Mouse (Mus musculus) hindbrain, postnatal 0 days (tissue): ENCODE data around the gene Ccl5. TPM values are rescaled to one million over a fixed set of nuclear protein-coding genes. Genes with fewer than 3 reads are reported as not detected.

Experiments used
- ATAC-seq: fragments of 200-750 bp; cut with Nextera tagmentation; 2 replicates; pipeline ENCODE4 v1.8.0; 2017; ENCODE audit warnings: mild to moderate bottlenecking, moderate TSS enrichment, moderate library complexity
- DNase-seq: peaks from one replicate; pipeline ENCODE4 v3.0.0-alpha.2; 2015; ENCODE audit warnings: low spot score
- H3K27ac ChIP-seq: fragments of 300-500 bp; sonication (generic); 2 replicates; pipeline ENCODE4 v1.5.1; 2014; ENCODE audit warnings: mild to moderate bottlenecking
- H3K27me3 ChIP-seq: fragments of 300-500 bp; sonication (generic); 2 replicates; pipeline ENCODE4 v1.6.1; 2014; ENCODE audit warnings: low read length, mixed read lengths; ENCODE audit not compliant: insufficient read depth
- H3K36me3 ChIP-seq: fragments of 300-500 bp; sonication (generic); 2 replicates; pipeline ENCODE4 v1.6.1; 2014; ENCODE audit warnings: low read length, mixed read lengths; ENCODE audit not compliant: insufficient read depth
- H3K4me1 ChIP-seq: fragments of 300-500 bp; sonication (generic); 2 replicates; pipeline ENCODE4 v1.6.1; 2014; ENCODE audit warnings: antibody characterized with exemption, low read length, mixed read lengths; ENCODE audit not compliant: insufficient read depth
- H3K4me2 ChIP-seq: fragments of 300-500 bp; sonication (generic); 2 replicates; pipeline ENCODE4 v1.6.1; 2014; ENCODE audit warnings: low read depth, mild to moderate bottlenecking, low read length, moderate library complexity, mixed read lengths
- H3K4me3 ChIP-seq: fragments of 300-500 bp; sonication (generic); 2 replicates; pipeline ENCODE4 v1.5.1; 2014; ENCODE audit warnings: low read length
- H3K9ac ChIP-seq: fragments of 300-500 bp; sonication (generic); replicated peaks from 2 replicates; pipeline ENCODE4 v1.6.1; 2014; ENCODE audit warnings: mild to moderate bottlenecking, low read length, moderate library complexity, mixed read lengths
- H3K9me3 ChIP-seq: fragments of 300-500 bp; sonication (generic); 2 replicates; pipeline ENCODE4 v1.6.1; 2016; ENCODE audit warnings: low read length, mixed read lengths
- CTCF ChIP-seq: IDR thresholded peaks from 2 replicates; pipeline ENCODE4 v1.5.1; 2016; ENCODE audit warnings: antibody characterized with exemption, control low read depth, low read depth
- WGBS: fragments of 180-500 bp; shearing (Covaris S2); extraction: QIAGEN DNeasy Blood & Tissue Kit; methylation state at CpG from one replicate; pipeline ENCODE4 v1.1.7; 2014; 5-methylcytosine and 5-hydroxymethylcytosine counted together
- polyA plus RNA-seq: library from polyadenylated mRNA; unstranded; fragments of >200 nt; fragmentation: Nextera tagmentation; extraction: Ambion mirVana; gene quantifications from 2 replicates; pipeline ENCODE4 v1.2.1, GENCODE M21; 2015
- total RNA-seq: library from RNA; depleted of rRNA; stranded (reverse); fragments of >200 nt; gene quantifications from 2 replicates; pipeline ENCODE4 v1.2.3, GENCODE M21; 2014

The Ccl5 gene
- total and polyA plus RNA-seq, 2 experiments from 2014 or later, result 0.38 TPM; not detected in 1

DNA sequence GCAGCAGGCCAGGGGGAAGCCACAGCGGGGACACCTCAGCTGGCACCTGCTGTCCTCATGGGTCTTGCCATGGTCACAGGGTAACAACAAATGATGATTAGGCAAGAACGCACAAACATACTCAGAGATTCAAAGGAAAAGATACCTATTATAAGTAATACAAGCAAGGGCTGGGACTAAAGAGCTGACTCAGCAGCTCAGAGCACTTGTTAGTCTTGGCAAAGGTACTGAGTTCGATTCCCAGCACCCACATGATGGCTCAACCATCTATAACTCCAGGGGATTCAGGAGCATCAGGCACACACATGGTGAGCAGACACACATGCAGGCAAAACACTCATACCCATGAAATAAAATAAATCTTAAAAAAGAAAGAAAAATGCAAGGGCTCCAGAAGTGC lies 11.1 kb upstream of the Ccl5 start:
- Histone ChIP-seq H3K9ac (no peak overlapping the region), H3K4me1 (no peaks in the 10 kb centered on the region), H3K27ac (no peak overlapping the region), H3K27me3 (no peaks in the 10 kb centered on the region), H3K9me3 (no peaks in the 10 kb centered on the region), H3K36me3 (no peaks in the 10 kb centered on the region), H3K4me3 (no peak overlapping the region), H3K4me2 (no peak overlapping the region)
- no peak for TF ChIP-seq CTCF
- 91% methylated on average over 3 of the region's 3 CpGs for WGBS
- DNase-seq (no peak), ATAC-seq (no peak)

GRCm38 (mm10) chr11:83540931-83541330 lies 10.6 kb upstream of the Ccl5 start:
- Histone ChIP-seq H3K36me3 (no peaks in the 10 kb centered on the region), H3K9ac (no peak overlapping the region), H3K27me3 (no peaks in the 10 kb centered on the region), H3K4me3 (no peak overlapping the region), H3K4me1 (no peaks in the 10 kb centered on the region), H3K9me3 (no peaks in the 10 kb centered on the region), H3K27ac (no peak overlapping the region), H3K4me2 (no peak overlapping the region)
- WGBS, result 73% methylated on average over 2 of the region's 2 CpGs
- ATAC-seq (no peak), DNase-seq (no peak)
- no peak for TF ChIP-seq CTCF

GRCm38 (mm10) chr11:83538705-83539314 lies 8.5 kb upstream of the Ccl5 start:
- no peak overlapping the region for H3K4me3 ChIP-seq
- H3K9me3 ChIP-seq, result no peaks in the 10 kb centered on the region
- H3K9ac ChIP-seq, result no peak overlapping the region
- no peak for TF ChIP-seq CTCF
- no peak overlapping the region for H3K4me2 ChIP-seq
- DNase-seq (no peak), ATAC-seq (no peak)
- no peaks in the 10 kb centered on the region for H3K36me3 ChIP-seq
- H3K4me1 ChIP-seq, result no peaks in the 10 kb centered on the region
- WGBS, result 90% methylated on average over 3 of the region's 3 CpGs
- no peak overlapping the region for H3K27ac ChIP-seq
- no peaks in the 10 kb centered on the region for H3K27me3 ChIP-seq

GRCm38 (mm10) chr11:83536831-83537230 lies 6.5 kb upstream of the Ccl5 start:
- Histone ChIP-seq H3K27ac (no peak overlapping the region), H3K9me3 (no peaks in the 10 kb centered on the region), H3K4me1 (no peaks in the 10 kb centered on the region), H3K36me3 (no peaks in the 10 kb centered on the region), H3K27me3 (no peaks in the 10 kb centered on the region), H3K9ac (no peak overlapping the region), H3K4me2 (no peak overlapping the region), H3K4me3 (no peak overlapping the region)
- no peak for ATAC-seq
- WGBS, result 90% methylated on average over 3 of the region's 3 CpGs
- TF ChIP-seq CTCF, result no peak
- DNase-seq, result no peak

GRCm38 (mm10) chr11:83534609-83535423 lies 4.5 kb upstream of the Ccl5 start:
- H3K36me3 ChIP-seq, result no peaks in the 10 kb centered on the region
- H3K4me2 ChIP-seq, result peak overlapping the region; percentile 30
- WGBS, result 44% methylated on average over 13 of the region's 13 CpGs
- no peak overlapping the region for H3K27ac ChIP-seq
- no peak overlapping the region for H3K9ac ChIP-seq
- H3K9me3 ChIP-seq, result no peaks in the 10 kb centered on the region
- ATAC-seq (peak; percentile 47; the same call in 1 of the 2 replicates), DNase-seq (peak; percentile 67)
- no peak overlapping the region; the same call in 1 of the 2 replicates for H3K4me3 ChIP-seq
- H3K4me1 ChIP-seq, result no peaks in the 10 kb centered on the region
- H3K27me3 ChIP-seq, result no peaks in the 10 kb centered on the region
- TF ChIP-seq CTCF, result no peak

DNA sequence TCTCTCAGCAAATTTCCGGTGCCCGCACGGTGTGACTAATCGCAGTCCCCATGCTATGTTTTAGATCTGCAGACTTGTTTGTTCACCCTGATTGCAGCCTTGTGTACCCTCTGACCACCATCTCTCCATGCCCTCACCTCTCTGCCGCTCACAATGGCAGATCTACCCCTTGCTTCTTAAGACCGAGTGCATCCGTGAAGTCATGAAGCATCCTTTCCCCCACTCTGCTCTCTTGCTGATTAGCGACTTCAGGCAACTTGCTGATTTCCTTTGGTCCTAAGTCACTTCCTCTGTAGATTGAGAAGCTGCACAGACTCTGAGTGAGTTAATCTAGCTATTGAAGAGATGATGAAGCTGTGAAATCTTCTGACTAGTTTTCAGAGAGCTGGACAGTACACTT lies 3.8 kb upstream of the Ccl5 start:
- ATAC-seq, result no peak
- H3K27me3 ChIP-seq, result no peaks in the 10 kb centered on the region
- no peaks in the 10 kb centered on the region for H3K4me1 ChIP-seq
- no peak overlapping the region for H3K27ac ChIP-seq
- WGBS, result 84% methylated on average over 8 of the region's 8 CpGs
- no peaks in the 10 kb centered on the region for H3K36me3 ChIP-seq
- H3K4me2 ChIP-seq, result peak overlapping the region; percentile 30
- no peak overlapping the region for H3K4me3 ChIP-seq
- no peaks in the 10 kb centered on the region for H3K9me3 ChIP-seq
- TF ChIP-seq CTCF, result no peak
- H3K9ac ChIP-seq, result no peak overlapping the region
- DNase-seq, result no peak

GRCm38 (mm10) chr11:83533192-83533591 lies 2.9 kb upstream of the Ccl5 start:
- no peak overlapping the region for H3K9ac ChIP-seq
- no peaks in the 10 kb centered on the region for H3K4me1 ChIP-seq
- 88% methylated on average over 1 of the region's 1 CpGs for WGBS
- no peak overlapping the region for H3K4me3 ChIP-seq
- H3K9me3 ChIP-seq, result no peaks in the 10 kb centered on the region
- no peaks in the 10 kb centered on the region for H3K36me3 ChIP-seq
- DNase-seq (no peak), ATAC-seq (no peak)
- no peak for TF ChIP-seq CTCF
- no peak overlapping the region for H3K4me2 ChIP-seq
- no peaks in the 10 kb centered on the region for H3K27me3 ChIP-seq
- no peak overlapping the region for H3K27ac ChIP-seq
